Comparison of ENCODE assay signal across 9 mouse cellular contexts in the genomic region with DNA sequence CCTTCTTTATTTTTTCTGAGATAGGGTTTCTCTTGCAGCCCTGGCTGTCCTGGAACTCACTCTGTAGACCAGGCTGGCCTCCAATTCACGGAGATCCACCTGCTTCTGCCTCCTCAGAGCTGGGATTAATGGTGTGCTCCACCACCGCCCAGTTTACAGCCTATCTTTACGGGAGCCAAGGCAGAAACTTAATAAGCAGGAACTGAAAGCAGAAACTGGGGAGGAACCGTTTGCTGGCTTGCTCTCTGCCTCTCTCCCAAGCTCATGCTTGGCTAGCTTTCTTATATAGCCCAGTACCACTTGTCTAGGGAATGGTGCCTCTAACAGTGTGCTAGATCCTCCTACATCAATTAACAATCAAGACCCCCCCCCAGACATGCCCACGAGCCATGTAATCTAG. TPM values are rescaled to one million over a fixed set of nuclear protein-coding genes. Genes with fewer than 3 reads are reported as not detected.
DNase-seq lines count a peak whose midpoint lies in the region; ATAC-seq lines count a peak whose summit lies in the region.
"Had no signal": no experiment of that assay in that cellular context is flagged by ENCODE, and none has a peak within 500 bp of the region (broad histone marks: within the 10 kb centered on the region; RNA-seq: fewer than 3 reads in every experiment).

No protein-coding gene starts in this region.

- no peak for ATAC-seq in midbrain, embryonic 11.5 days (ENCODE audit: low FRiP score)
- ATAC-seq in hindbrain, embryonic 11.5 days (ENCODE audit: low FRiP score): no peak
- ATAC-seq in limb, embryonic 13.5 days (ENCODE audit: low FRiP score, low read depth): no peak

- H3K27ac ChIP-seq in midbrain, embryonic 10.5 days (replicated peaks): peak overlapping the region; percentile 63; the same call in 1 of the 2 replicates
- H3K27ac ChIP-seq in midbrain, embryonic 11.5 days (ENCODE audit: low read depth, low read length): no peak overlapping the region
- no peak overlapping the region for H3K27ac ChIP-seq in hindbrain, embryonic 11.5 days (ENCODE audit: low read depth, low read length)
- no peak overlapping the region for H3K27ac ChIP-seq in limb, embryonic 13.5 days

- peak overlapping the region; percentile 40 for H3K4me3 ChIP-seq in midbrain, embryonic 10.5 days
- H3K4me3 ChIP-seq in midbrain, embryonic 11.5 days (ENCODE audit: low read depth, low read length): no peak overlapping the region
- H3K4me3 ChIP-seq in hindbrain, embryonic 11.5 days (ENCODE audit: low read depth, low read length): peak overlapping the region; percentile 10; the same call in 1 of the 2 replicates
- no peak overlapping the region for H3K4me3 ChIP-seq in limb, embryonic 13.5 days

- WGBS in midbrain, embryonic 10.5 days: 54% methylated on average over 5 of the region's 5 CpGs
- WGBS in midbrain, embryonic 11.5 days: 62% methylated on average over 5 of the region's 5 CpGs
- 60% methylated on average over 5 of the region's 5 CpGs for WGBS in hindbrain, embryonic 11.5 days
- 34% methylated on average over 5 of the region's 5 CpGs for WGBS in limb, embryonic 13.5 days

- no peaks in the 10 kb centered on the region for H3K9me3 ChIP-seq in midbrain, embryonic 10.5 days (replicated peaks)
- H3K9me3 ChIP-seq in midbrain, embryonic 11.5 days (ENCODE audit: control insufficient read depth, low read length): no peaks in the 10 kb centered on the region
- H3K9me3 ChIP-seq in hindbrain, embryonic 11.5 days (ENCODE audit: control insufficient read depth, low read length): no peaks in the 10 kb centered on the region
- no peaks in the 10 kb centered on the region for H3K9me3 ChIP-seq in limb, embryonic 13.5 days

- H3K4me1 ChIP-seq in midbrain, embryonic 10.5 days: peaks cover 18% of the 10 kb centered on the region
- peaks cover 4% of the 10 kb centered on the region for H3K4me1 ChIP-seq in midbrain, embryonic 11.5 days (ENCODE audit: control insufficient read depth, insufficient read depth, low read length)
- H3K4me1 ChIP-seq in hindbrain, embryonic 11.5 days (replicated peaks; ENCODE audit: control insufficient read depth, insufficient read depth, low read length): no peaks in the 10 kb centered on the region
- H3K4me1 ChIP-seq in limb, embryonic 13.5 days: peaks cover 10% of the 10 kb centered on the region

- no peak overlapping the region for H3K9ac ChIP-seq in midbrain, embryonic 11.5 days (ENCODE audit: low read length)
- no peak overlapping the region; the same call in 1 of the 2 replicates for H3K9ac ChIP-seq in hindbrain, embryonic 11.5 days (ENCODE audit: low read depth, low read length)
- peak overlapping the region; percentile 45; the same call in 1 of the 2 replicates for H3K9ac ChIP-seq in limb, embryonic 13.5 days

- DNase-seq in midbrain, embryonic 10.5 days (ENCODE audit: low spot score): no peak
- no peak for DNase-seq in midbrain, embryonic 11.5 days (ENCODE audit: low spot score, missing footprints)
- no peak for DNase-seq in hindbrain, embryonic 11.5 days (ENCODE audit: low spot score)
- DNase-seq in splenic B cell, adult 2 months (ENCODE audit: low read depth, low spot score): peak; percentile 44
- no peak for DNase-seq in cerebellum, postnatal 14 days
- no peak for DNase-seq in adrenal gland, adult 8-10 months
- DNase-seq: right cerebral cortex, adult 18-20 months; thymus, postnatal 4 days had no signal

- H3K27me3 ChIP-seq in midbrain, embryonic 10.5 days (ENCODE audit: low read depth, poor library complexity, severe bottlenecking): no peaks in the 10 kb centered on the region
- no peaks in the 10 kb centered on the region for H3K27me3 ChIP-seq in midbrain, embryonic 11.5 days (ENCODE audit: control insufficient read depth, insufficient read depth, low read length)
- H3K27me3 ChIP-seq in hindbrain, embryonic 11.5 days (ENCODE audit: control insufficient read depth, insufficient read depth, low read length): no peaks in the 10 kb centered on the region
- H3K27me3 ChIP-seq in limb, embryonic 13.5 days: no peaks in the 10 kb centered on the region
- H3K27me3 ChIP-seq in splenic B cell, adult 2 months (ENCODE audit: control insufficient read depth, insufficient read depth, low read length, poor library complexity, severe bottlenecking): no peaks in the 10 kb centered on the region

- H3K36me3 ChIP-seq in midbrain, embryonic 10.5 days: peaks cover 17% of the 10 kb centered on the region
- H3K36me3 ChIP-seq in midbrain, embryonic 11.5 days (ENCODE audit: control insufficient read depth, insufficient read depth, low read length): no peaks in the 10 kb centered on the region
- H3K36me3 ChIP-seq in hindbrain, embryonic 11.5 days (ENCODE audit: control insufficient read depth, insufficient read depth, low read length): no peaks in the 10 kb centered on the region
- H3K36me3 ChIP-seq in limb, embryonic 13.5 days: peaks cover 10% of the 10 kb centered on the region
- H3K36me3 ChIP-seq in splenic B cell, adult 2 months (ENCODE audit: control insufficient read depth, insufficient read depth, low read length, poor library complexity, severe bottlenecking): no peaks in the 10 kb centered on the region

- H3K4me2 ChIP-seq in midbrain, embryonic 11.5 days: no peak overlapping the region
- H3K4me2 ChIP-seq in hindbrain, embryonic 11.5 days (replicated peaks; ENCODE audit: low read depth, low read length): peak overlapping the region; percentile 29
- H3K4me2 ChIP-seq in limb, embryonic 13.5 days (replicated peaks): peak overlapping the region; percentile 58

RNA-seq across cellular contexts. Expression of a gene that starts 6.6 kb away (rescaled TPM):
- polyA plus RNA-seq in midbrain, embryonic 10.5 days (2016; fragmentation: Nextera tagmentation; extraction: Ambion mirVana): 12.1 and 13.5 TPM in 2 replicates
- 6.4 and 8.4 TPM in 2 replicates for polyA plus RNA-seq in midbrain, embryonic 11.5 days (2014; fragmentation: Nextera tagmentation; extraction: Ambion mirVana)
- polyA plus RNA-seq in hindbrain, embryonic 11.5 days (2014; fragmentation: Nextera tagmentation; extraction: Ambion mirVana): 4.5 and 5.2 TPM in 2 replicates
- 8.6 and 10.0 TPM in 2 replicates for polyA plus RNA-seq in limb, embryonic 13.5 days (2015; fragmentation: Nextera tagmentation; extraction: Ambion mirVana)
- total RNA-seq in adrenal gland, adult 8-10 months (2022): 1 to 10 TPM; 4.8 to 6.6 (median 5.8) TPM

RNA-seq across cellular contexts. Expression of a gene that starts 9.3 kb away (rescaled TPM):
- polyA plus RNA-seq in midbrain, embryonic 10.5 days (2016; fragmentation: Nextera tagmentation; extraction: Ambion mirVana): 36.8 and 41.9 TPM in 2 replicates
- polyA plus RNA-seq in midbrain, embryonic 11.5 days (2014; fragmentation: Nextera tagmentation; extraction: Ambion mirVana): 28.0 and 30.6 TPM in 2 replicates
- 27.4 and 32.2 TPM in 2 replicates for polyA plus RNA-seq in hindbrain, embryonic 11.5 days (2014; fragmentation: Nextera tagmentation; extraction: Ambion mirVana)
- polyA plus RNA-seq in limb, embryonic 13.5 days (2015; fragmentation: Nextera tagmentation; extraction: Ambion mirVana): 25.3 and 27.9 TPM in 2 replicates
- 10 to 100 TPM; 16.4 to 23.9 (median 17.6) TPM for total RNA-seq in adrenal gland, adult 8-10 months (2022)

RNA-seq across cellular contexts. Expression of a gene that starts 26.9 kb away (rescaled TPM):
- polyA plus RNA-seq in midbrain, embryonic 10.5 days (2016; fragmentation: Nextera tagmentation; extraction: Ambion mirVana): 777 and 858 TPM in 2 replicates
- polyA plus RNA-seq in midbrain, embryonic 11.5 days (2014; fragmentation: Nextera tagmentation; extraction: Ambion mirVana): 741 and 754 TPM in 2 replicates
- polyA plus RNA-seq in hindbrain, embryonic 11.5 days (2014; fragmentation: Nextera tagmentation; extraction: Ambion mirVana): 688 and 696 TPM in 2 replicates
- 514 and 554 TPM in 2 replicates for polyA plus RNA-seq in limb, embryonic 13.5 days (2015; fragmentation: Nextera tagmentation; extraction: Ambion mirVana)
- total RNA-seq in adrenal gland, adult 8-10 months (2022): 100 to 1,000 TPM; 205 to 257 (median 225) TPM

RNA-seq across cellular contexts. Expression of a gene that starts 35.4 kb away (rescaled TPM):
- polyA plus RNA-seq in midbrain, embryonic 10.5 days (2016; fragmentation: Nextera tagmentation; extraction: Ambion mirVana): 26.6 and 30.5 TPM in 2 replicates
- 25.5 and 25.9 TPM in 2 replicates for polyA plus RNA-seq in midbrain, embryonic 11.5 days (2014; fragmentation: Nextera tagmentation; extraction: Ambion mirVana)
- 30.1 and 33.9 TPM in 2 replicates for polyA plus RNA-seq in hindbrain, embryonic 11.5 days (2014; fragmentation: Nextera tagmentation; extraction: Ambion mirVana)
- 40.4 and 42.5 TPM in 2 replicates for polyA plus RNA-seq in limb, embryonic 13.5 days (2015; fragmentation: Nextera tagmentation; extraction: Ambion mirVana)
- 10 to 100 TPM; 19.5 to 31.7 (median 26.6) TPM for total RNA-seq in adrenal gland, adult 8-10 months (2022)

RNA-seq across cellular contexts. Expression of a gene that starts 40.3 kb away (rescaled TPM):
- 6.0 and 8.3 TPM in 2 replicates for polyA plus RNA-seq in midbrain, embryonic 10.5 days (2016; fragmentation: Nextera tagmentation; extraction: Ambion mirVana)
- 5.1 and 6.0 TPM in 2 replicates for polyA plus RNA-seq in midbrain, embryonic 11.5 days (2014; fragmentation: Nextera tagmentation; extraction: Ambion mirVana)
- polyA plus RNA-seq in hindbrain, embryonic 11.5 days (2014; fragmentation: Nextera tagmentation; extraction: Ambion mirVana): 6.5 and 9.3 TPM in 2 replicates
- 11.2 and 12.5 TPM in 2 replicates for polyA plus RNA-seq in limb, embryonic 13.5 days (2015; fragmentation: Nextera tagmentation; extraction: Ambion mirVana)
- 10 to 100 TPM; 45.6 to 74.7 (median 58.5) TPM for total RNA-seq in adrenal gland, adult 8-10 months (2022)

Comparison
In these comparisons a context has a peak if more than half of its experiments do, and no peak if none do; other contexts are left out.
1. H3K4me3 ChIP-seq: peak in midbrain, embryonic 10.5 days (single experiment) and hindbrain, embryonic 11.5 days (single experiment); none in midbrain, embryonic 11.5 days (single experiment) and limb, embryonic 13.5 days (single experiment).